Mouse (Mus musculus): ENCODE measurements around the gene Fads2. TPM values are rescaled to one million over a fixed set of nuclear protein-coding genes. Genes with fewer than 3 reads are reported as not detected.

Gene Fads2
- polyA plus RNA-seq, 1 experiment from 2014 or later: 80.5 TPM

Other genes with a start within 250 kb of the Fads2 start
- gene Incenp, start 202.2 kb downstream of the Fads2 start, polyA plus RNA-seq (2014; fragmentation: Nextera tagmentation; extraction: Ambion mirVana): 97.8 and 106 TPM in 2 replicates
- 1,347 and 1,422 TPM in 2 replicates for gene Fth1, start 121.1 kb downstream of the Fads2 start, polyA plus RNA-seq (2014; fragmentation: Nextera tagmentation; extraction: Ambion mirVana)
- gene Best1, start 100.1 kb downstream of the Fads2 start, polyA plus RNA-seq (2014; fragmentation: Nextera tagmentation; extraction: Ambion mirVana): 1.3 and 1.5 TPM in 2 replicates
- gene Rab3il1, start 100.1 kb downstream of the Fads2 start, polyA plus RNA-seq (2014; fragmentation: Nextera tagmentation; extraction: Ambion mirVana): 36.8 and 40.1 TPM in 2 replicates
- 5.0 and 5.1 TPM in 2 replicates for gene Fads3, start 60.2 kb downstream of the Fads2 start, polyA plus RNA-seq (2014; fragmentation: Nextera tagmentation; extraction: Ambion mirVana)
- 152 and 155 TPM in 2 replicates for gene Fads1, start 81.1 kb upstream of the Fads2 start, polyA plus RNA-seq (2014; fragmentation: Nextera tagmentation; extraction: Ambion mirVana)
- 334 and 352 TPM in 2 replicates for gene Tmem258, start 102.3 kb upstream of the Fads2 start, polyA plus RNA-seq (2014; fragmentation: Nextera tagmentation; extraction: Ambion mirVana)
- gene Fen1, start 102.4 kb upstream of the Fads2 start, polyA plus RNA-seq (2014; fragmentation: Nextera tagmentation; extraction: Ambion mirVana): 121 and 128 TPM in 2 replicates
- gene Myrf, start 139.0 kb upstream of the Fads2 start, polyA plus RNA-seq (2014; fragmentation: Nextera tagmentation; extraction: Ambion mirVana): 1.4 and 1.7 TPM in 2 replicates
- gene Dagla, start 203.1 kb upstream of the Fads2 start, polyA plus RNA-seq (2014; fragmentation: Nextera tagmentation; extraction: Ambion mirVana): 1.2 and 1.3 TPM in 2 replicates

All from midbrain, embryonic 11.5 days (tissue).